Mouse (Mus musculus) heart, adult 11 months (tissue): ENCODE measurements around the gene Gm6812.
"Not testable (repeated sequence)": the region's sequence is repeated elsewhere in the genome, so short reads cannot be mapped to it uniquely, and the experiment has no call there.

Experiments used
- DNase-seq: peaks from one replicate; pipeline ENCODE4 v3.0.0; 2022

The Gm6812 gene

DNA sequence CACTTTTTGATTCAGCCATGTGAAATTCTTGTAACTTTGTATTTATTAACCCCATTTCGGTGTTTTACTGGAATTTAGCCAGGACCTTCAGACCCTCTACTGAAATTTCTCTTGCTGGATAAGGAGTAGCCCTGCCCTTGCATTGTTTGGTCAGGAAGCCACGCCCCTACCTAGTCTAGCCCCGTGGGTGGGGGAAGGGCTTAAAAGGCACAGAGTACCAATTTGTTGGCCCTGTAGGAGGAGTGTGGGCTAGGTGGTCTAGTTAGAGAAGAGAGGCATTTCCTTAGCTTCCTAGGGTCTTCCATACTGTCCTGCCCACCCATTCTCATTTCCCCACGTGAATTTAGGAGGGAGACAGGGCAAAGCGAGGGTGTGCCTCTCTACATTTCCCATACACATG lies at the start of gene Gm6812:
TSS of gene Gm6812 (minus strand) at position 101 of the 400 bp plus-strand sequence.
- not testable (repeated sequence) for DNase-seq

DNA sequence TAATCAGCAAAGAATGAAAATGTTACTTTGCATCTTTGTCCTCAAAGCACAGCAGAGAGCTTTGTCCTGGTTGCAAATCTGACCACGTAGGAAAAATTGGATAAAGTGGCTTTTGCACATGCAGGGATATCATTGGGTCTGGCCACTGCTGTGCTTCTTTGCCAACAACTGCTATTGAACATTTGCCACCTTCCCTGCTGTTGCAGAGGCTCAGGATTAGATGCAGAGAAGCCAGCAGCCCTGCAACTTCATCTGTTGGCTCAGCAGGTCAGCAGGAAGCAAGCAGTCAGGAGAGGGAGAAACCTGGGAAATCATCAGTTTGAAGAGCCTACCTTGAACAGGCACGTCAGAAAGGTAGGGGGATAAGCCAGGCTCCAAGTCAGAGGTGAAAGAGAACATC lies 27.7 kb downstream of the Gm6812 start:
- DNase-seq = no peak
